Mouse (Mus musculus) midbrain, embryonic 14.5 days (tissue): ENCODE measurements at regions not wholly inside any gene's neighbourhood (a gene's known extent, or its start where the extent isn't known, plus 50 kb on each side); places are given as distances from the start of the nearest gene placed in this dataset.
"Not testable (repeated sequence)": the region's sequence is repeated elsewhere in the genome, so short reads cannot be mapped to it uniquely, and the experiment has no call there.

ENCODE experiments used
- ATAC-seq: fragments of 200-750 bp; cut with Nextera tagmentation; 2 replicates; pipeline ENCODE4 v1.8.0; 2017; ENCODE audit warnings: moderate number of reproducible peaks, moderate library complexity; ENCODE audit not compliant: low FRiP score, low TSS enrichment
- DNase-seq: peaks from one replicate; pipeline ENCODE4 v3.0.0-alpha.2; 2015
- H3K27ac ChIP-seq: fragments of 300-500 bp; sonication (generic); replicated peaks from 2 replicates; pipeline ENCODE4 v1.5.1; 2014; ENCODE audit warnings: mild to moderate bottlenecking, low read depth, low read length, moderate library complexity
- H3K27me3 ChIP-seq: fragments of 300-500 bp; sonication (generic); 2 replicates; pipeline ENCODE4 v1.6.1; 2014; ENCODE audit warnings: low read length, control low read depth, mixed read lengths; ENCODE audit not compliant: control insufficient read depth, insufficient read depth
- H3K36me3 ChIP-seq: fragments of 300-500 bp; sonication (generic); 2 replicates; pipeline ENCODE4 v1.6.1; 2014; ENCODE audit warnings: low read length, control low read depth; ENCODE audit not compliant: control insufficient read depth, insufficient read depth
- H3K4me1 ChIP-seq: fragments of 300-500 bp; sonication (generic); 2 replicates; pipeline ENCODE4 v1.6.1; 2014; ENCODE audit warnings: mild to moderate bottlenecking, antibody characterized with exemption, low read length, control low read depth; ENCODE audit not compliant: control insufficient read depth, insufficient read depth
- H3K4me2 ChIP-seq: fragments of 300-500 bp; sonication (generic); 2 replicates; pipeline ENCODE4 v1.6.1; 2014; ENCODE audit warnings: mild to moderate bottlenecking, low read length, moderate library complexity
- H3K4me3 ChIP-seq: fragments of 300-500 bp; sonication (generic); replicated peaks from 2 replicates; pipeline ENCODE4 v1.5.1; 2014; ENCODE audit warnings: low read depth, low read length
- H3K9ac ChIP-seq: fragments of 300-500 bp; sonication (generic); replicated peaks from 2 replicates; pipeline ENCODE4 v1.6.1; 2014; ENCODE audit warnings: mild to moderate bottlenecking, low read length, moderate library complexity
- H3K9me3 ChIP-seq: fragments of 300-500 bp; sonication (generic); 2 replicates; pipeline ENCODE4 v1.6.1; 2016; ENCODE audit warnings: low read length, control low read depth, mixed read lengths; ENCODE audit not compliant: control insufficient read depth
- WGBS: fragments of 180-500 bp; shearing (Covaris S2); extraction: QIAGEN DNeasy Blood & Tissue Kit; methylation state at CpG from one replicate; pipeline ENCODE4 v1.1.7; 2014; 5-methylcytosine and 5-hydroxymethylcytosine counted together

DNA sequence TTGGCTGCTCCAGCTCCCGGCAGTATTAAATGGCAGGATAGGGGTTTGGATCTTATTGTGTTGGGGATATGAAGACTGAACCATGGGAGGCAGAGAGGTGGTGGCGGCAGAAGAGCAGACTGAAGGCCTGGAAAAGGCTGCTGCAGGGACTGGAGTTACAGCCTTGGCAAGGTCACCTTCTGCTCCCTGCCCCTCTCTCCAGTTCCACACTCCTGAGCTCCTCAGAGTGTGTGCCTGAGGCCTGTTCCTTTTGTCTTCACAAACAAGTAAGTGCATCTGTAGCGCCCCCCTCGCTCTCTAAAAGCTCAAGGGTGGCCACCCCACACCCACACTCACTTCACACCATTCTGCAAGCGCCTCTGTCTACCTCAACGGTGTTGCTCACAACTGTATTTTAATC is 113.0 kb downstream of the Fam43a start:
- Histone ChIP-seq H3K36me3 (no peaks in the 10 kb centered on the region), H3K4me2 (no peak overlapping the region), H3K27me3 (no peaks in the 10 kb centered on the region), H3K9ac (no peak overlapping the region), H3K4me1 (no peaks in the 10 kb centered on the region), H3K9me3 (peaks cover 8% of the 10 kb centered on the region; the same call in 1 of the 2 replicates), H3K4me3 (no peak overlapping the region), H3K27ac (no peak overlapping the region)
- 82% methylated on average over 6 of the region's 6 CpGs for WGBS
- no peak for ATAC-seq
- DNase-seq: no peak

DNA sequence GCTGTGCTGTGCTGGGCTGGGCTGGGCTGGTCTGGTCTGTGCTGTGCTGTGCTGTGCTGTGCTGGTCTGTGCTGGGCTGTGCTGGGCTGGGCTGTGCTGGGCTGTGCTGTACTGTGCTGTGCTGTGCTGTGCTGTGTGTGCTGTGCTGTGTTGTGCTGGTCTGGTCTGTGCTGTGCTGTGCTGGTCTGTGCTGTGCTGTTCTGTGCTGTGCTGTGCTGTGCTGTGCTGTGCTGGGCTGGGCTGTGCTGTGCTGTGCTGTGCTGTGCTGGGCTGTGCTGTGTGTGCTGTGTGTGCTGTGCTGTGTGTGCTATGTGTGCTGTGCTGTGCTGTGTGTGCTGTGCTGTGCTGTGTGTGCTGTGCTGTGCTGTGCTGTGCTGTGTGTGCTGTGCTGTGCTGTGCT is 118.1 kb downstream of the Fam43a start:
- not testable (repeated sequence) for H3K9ac ChIP-seq, H3K4me3 ChIP-seq, H3K27ac ChIP-seq, H3K4me2 ChIP-seq, H3K36me3 ChIP-seq, H3K4me1 ChIP-seq, H3K9me3 ChIP-seq, DNase-seq, ATAC-seq, H3K27me3 ChIP-seq

DNA sequence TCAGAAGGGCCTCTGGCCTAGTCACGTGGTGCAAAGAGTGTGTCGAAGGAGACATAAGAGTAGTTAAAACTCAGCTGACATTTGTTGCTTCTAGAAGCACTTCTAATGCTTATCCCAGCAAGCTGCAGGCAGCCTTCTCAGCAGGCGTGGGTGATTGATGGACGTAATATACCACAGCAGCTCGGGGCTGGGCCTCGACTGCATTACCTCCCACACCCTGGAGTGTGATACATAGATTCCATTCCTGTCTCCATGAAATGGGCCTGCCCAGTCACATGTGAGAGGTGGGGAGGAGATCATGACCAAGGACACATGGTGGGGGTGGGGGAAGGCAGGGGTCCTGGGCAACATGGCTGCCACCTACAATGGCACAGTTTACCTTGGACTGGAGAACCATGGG is 121.3 kb downstream of the Fam43a start:
- H3K36me3 ChIP-seq: no peaks in the 10 kb centered on the region
- H3K27ac ChIP-seq: no peak overlapping the region
- no peaks in the 10 kb centered on the region for H3K4me1 ChIP-seq
- 72% methylated on average over 6 of the region's 6 CpGs for WGBS
- no peaks in the 10 kb centered on the region for H3K9me3 ChIP-seq
- DNase-seq (no peak), ATAC-seq (no peak)
- H3K9ac ChIP-seq: no peak overlapping the region
- H3K4me3 ChIP-seq: no peak overlapping the region
- no peaks in the 10 kb centered on the region for H3K27me3 ChIP-seq
- H3K4me2 ChIP-seq: no peak overlapping the region

DNA sequence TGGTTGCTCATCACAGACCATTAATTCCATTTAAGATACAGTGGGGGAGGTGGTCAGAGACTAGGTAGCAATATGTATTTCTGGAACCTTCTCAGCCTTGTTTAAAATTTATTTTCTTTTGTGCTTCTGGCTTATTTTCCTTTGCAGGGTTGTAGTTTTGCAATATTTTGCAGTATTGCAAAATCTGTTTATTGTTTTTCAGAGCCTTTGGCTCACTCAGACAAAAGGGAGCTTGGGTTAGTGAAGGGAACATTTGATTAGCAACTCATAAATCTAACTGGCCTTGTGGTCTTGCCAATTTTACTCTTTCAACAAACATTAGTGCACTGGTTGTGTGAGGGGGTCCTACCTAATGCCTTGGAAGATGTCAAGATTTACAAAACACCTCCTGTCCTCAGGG is 121.7 kb downstream of the Fam43a start:
- ATAC-seq: no peak

DNA sequence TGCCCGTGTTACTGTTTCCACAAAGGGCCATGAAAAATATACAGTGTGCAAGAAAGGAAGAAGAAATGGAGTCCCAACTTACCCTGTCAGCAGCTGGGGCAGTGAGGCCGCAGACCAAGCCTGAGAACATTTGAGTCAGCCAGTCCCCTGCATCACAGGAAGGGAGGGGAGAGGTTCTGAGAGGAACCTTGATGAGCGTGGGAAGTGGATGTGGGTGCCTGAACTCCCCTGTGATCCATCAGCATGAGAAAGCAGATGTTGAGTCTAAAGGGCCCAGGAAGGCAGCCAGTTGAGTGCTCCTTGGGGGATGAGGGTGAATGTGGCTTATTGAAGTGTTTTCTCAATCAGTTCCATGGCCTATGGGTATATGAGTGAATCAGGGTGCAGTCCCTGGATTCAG is 122.8 kb downstream of the Fam43a start:
- Histone ChIP-seq H3K9ac (no peak overlapping the region), H3K27me3 (no peaks in the 10 kb centered on the region), H3K27ac (no peak overlapping the region), H3K4me2 (no peak overlapping the region), H3K4me1 (no peaks in the 10 kb centered on the region), H3K36me3 (no peaks in the 10 kb centered on the region), H3K9me3 (peaks cover 4% of the 10 kb centered on the region), H3K4me3 (no peak overlapping the region)
- 92% methylated on average over 3 of the region's 3 CpGs for WGBS
- ATAC-seq: no peak
- no peak for DNase-seq

More for the DNA sequence above, 121.7 kb downstream of the Fam43a start:
- H3K9me3 ChIP-seq: no peaks in the 10 kb centered on the region
- H3K9ac ChIP-seq: no peak overlapping the region
- H3K27ac ChIP-seq: no peak overlapping the region
- no peaks in the 10 kb centered on the region for H3K27me3 ChIP-seq
- H3K4me2 ChIP-seq: no peak overlapping the region
- no peaks in the 10 kb centered on the region for H3K4me1 ChIP-seq
- no peak overlapping the region for H3K4me3 ChIP-seq
- DNase-seq: no peak
- H3K36me3 ChIP-seq: no peaks in the 10 kb centered on the region

DNA sequence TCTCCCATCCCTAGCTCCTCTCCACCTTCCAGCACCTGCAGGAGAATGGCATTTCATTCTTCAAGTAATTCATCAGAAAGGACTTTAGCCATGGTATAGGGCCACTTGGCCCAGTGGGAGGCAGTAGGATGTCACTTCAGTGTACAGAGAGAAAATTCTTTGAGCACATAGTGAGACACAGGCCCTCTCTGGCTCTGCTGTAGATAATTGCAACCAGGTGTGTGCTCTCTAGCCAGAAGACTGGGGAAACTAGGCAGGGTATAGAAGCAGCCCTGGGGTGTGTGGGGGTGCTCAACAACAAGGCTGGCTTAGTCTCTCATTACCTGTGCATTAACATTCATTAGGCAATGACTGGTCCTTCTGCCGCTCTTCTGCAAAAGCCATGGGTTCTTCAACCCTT is 125.1 kb downstream of the Fam43a start:
- Histone ChIP-seq H3K27me3 (no peaks in the 10 kb centered on the region), H3K9me3 (peaks cover 4% of the 10 kb centered on the region), H3K4me1 (no peaks in the 10 kb centered on the region), H3K36me3 (no peaks in the 10 kb centered on the region), H3K4me3 (no peak overlapping the region), H3K4me2 (no peak overlapping the region), H3K9ac (no peak overlapping the region), H3K27ac (no peak overlapping the region)
- 97% methylated on average over 1 of the region's 1 CpGs for WGBS
- DNase-seq: no peak
- ATAC-seq: no peak

DNA sequence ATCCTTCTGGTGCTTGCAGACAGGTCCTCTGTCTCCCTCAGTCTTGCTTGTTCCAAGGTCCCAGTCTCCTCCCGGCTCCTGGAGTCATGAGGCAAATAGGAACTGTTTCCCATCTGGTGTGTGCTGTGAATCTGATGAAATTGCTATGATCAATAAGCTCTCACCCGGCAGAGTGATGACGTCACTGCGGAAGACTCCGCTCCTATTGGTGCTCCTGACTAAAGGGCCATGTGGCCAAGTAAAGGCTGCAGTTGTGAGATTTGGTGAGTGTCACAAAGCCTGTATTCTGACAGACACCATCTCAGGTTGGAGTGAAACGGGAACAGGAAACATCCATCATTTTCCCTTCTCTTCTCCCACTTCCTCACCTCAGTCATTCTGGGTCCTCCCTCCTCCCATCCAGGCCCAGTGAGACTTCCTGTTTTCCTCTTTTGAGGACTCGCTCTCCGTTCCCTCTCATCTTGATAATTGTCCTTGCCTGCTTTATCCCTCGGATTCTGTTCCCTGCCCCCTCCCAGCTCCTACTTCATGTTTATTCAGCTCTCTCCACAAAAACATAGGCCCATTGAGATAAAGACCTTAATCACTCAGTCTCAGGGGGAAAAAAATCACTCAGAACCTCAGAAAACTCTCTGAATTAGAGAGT is 133.4 kb downstream of the Fam43a start:
- DNase-seq (peak; percentile 30), ATAC-seq (no peak)
- H3K9me3 ChIP-seq: no peaks in the 10 kb centered on the region; the same call in 1 of the 2 replicates
- H3K4me3 ChIP-seq: no peak overlapping the region
- no peaks in the 10 kb centered on the region for H3K36me3 ChIP-seq
- peaks cover 4% of the 10 kb centered on the region; the same call in 1 of the 2 replicates for H3K4me1 ChIP-seq
- 61% methylated on average over 9 of the region's 9 CpGs for WGBS
- no peak overlapping the region for H3K4me2 ChIP-seq
- H3K27me3 ChIP-seq: no peaks in the 10 kb centered on the region
- no peak overlapping the region for H3K27ac ChIP-seq
- no peak overlapping the region for H3K9ac ChIP-seq

DNA sequence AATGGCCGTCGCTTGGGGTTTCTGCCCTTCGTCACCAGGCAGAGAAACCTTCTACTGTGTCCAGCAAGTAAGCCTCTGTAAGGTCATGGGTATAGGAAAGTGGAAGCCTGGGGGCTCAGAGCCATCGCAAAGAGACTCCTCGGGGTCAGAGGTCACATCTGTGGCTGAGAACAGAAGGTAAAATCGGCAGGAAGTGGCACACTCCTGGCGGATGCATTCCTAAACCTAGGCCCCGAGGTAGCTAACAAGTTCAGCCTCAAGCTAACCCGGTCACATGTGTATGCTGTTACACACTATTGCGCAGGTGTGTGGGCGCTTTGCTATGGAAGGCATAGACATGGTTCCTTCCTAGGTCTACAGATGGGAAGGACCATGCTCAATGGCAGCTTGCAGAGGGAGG is 134.0 kb downstream of the Fam43a start:
- H3K36me3 ChIP-seq: no peaks in the 10 kb centered on the region
- H3K27me3 ChIP-seq: no peaks in the 10 kb centered on the region
- H3K9me3 ChIP-seq: no peaks in the 10 kb centered on the region
- H3K4me3 ChIP-seq: no peak overlapping the region
- peaks cover 4% of the 10 kb centered on the region; the same call in 1 of the 2 replicates for H3K4me1 ChIP-seq
- no peak overlapping the region for H3K4me2 ChIP-seq
- DNase-seq: no peak
- WGBS: 82% methylated on average over 11 of the region's 11 CpGs
- H3K27ac ChIP-seq: no peak overlapping the region
- no peak for ATAC-seq
- no peak overlapping the region for H3K9ac ChIP-seq

DNA sequence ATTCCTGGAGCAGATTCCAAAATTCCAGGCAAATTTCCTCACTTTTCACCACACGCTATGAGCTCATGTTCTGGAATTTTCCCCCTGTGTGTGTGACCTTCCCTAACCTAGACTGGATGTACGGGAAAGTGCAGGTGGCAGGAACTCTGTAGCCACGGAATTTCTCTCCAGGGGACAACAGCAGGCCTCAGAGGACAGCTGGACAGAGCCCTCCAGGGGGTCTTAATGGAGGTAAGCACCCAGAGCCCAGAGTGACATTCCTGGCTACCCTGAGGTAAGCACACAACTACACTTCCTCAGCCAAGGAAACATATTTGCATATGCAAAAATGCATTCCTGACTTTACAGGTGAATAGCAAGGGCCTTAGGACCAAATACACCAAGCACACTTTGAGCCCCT is 135.8 kb downstream of the Fam43a start:
- DNase-seq (no peak), ATAC-seq (no peak)
- no peak overlapping the region for H3K4me2 ChIP-seq
- WGBS: 65% methylated on average over 3 of the region's 3 CpGs
- no peaks in the 10 kb centered on the region for H3K36me3 ChIP-seq
- H3K4me1 ChIP-seq: peaks cover 4% of the 10 kb centered on the region; the same call in 1 of the 2 replicates
- no peak overlapping the region for H3K9ac ChIP-seq
- no peak overlapping the region for H3K4me3 ChIP-seq
- no peaks in the 10 kb centered on the region for H3K9me3 ChIP-seq
- H3K27ac ChIP-seq: no peak overlapping the region
- no peaks in the 10 kb centered on the region for H3K27me3 ChIP-seq
